Mouse (Mus musculus): ENCODE results near the gene Tmem263. TPM values are rescaled to one million over a fixed set of nuclear protein-coding genes. Genes with fewer than 3 reads are reported as not detected.
A peak's percentile ranks its signal among the peaks of the same experiment; 100 is the strongest.

Tmem263 gene
- polyA plus RNA-seq, 1 experiment: 0.50 TPM

- Histone ChIP-seq H3K27me3 (ENCODE audit: control insufficient read depth) (no peaks in the 10 kb centered on the region), H3K4me1 (ENCODE audit: control insufficient read depth) (peaks cover 21% of the 10 kb centered on the region), H3K36me3 (ENCODE audit: control insufficient read depth) (peaks cover under 1% of the 10 kb centered on the region), H3K4me3 (replicated peaks) (peak overlapping the region; percentile 65), H3K9me3 (ENCODE audit: control insufficient read depth, low read length) (no peaks in the 10 kb centered on the region; the same call in 1 of the 2 replicates)
- no peak for TF ChIP-seq GATA1 (IDR thresholded peaks at IDR 0.05; ENCODE audit: low read length)
- TF ChIP-seq TAL1 (IDR thresholded peaks at IDR 0.05; ENCODE audit: low read length): no peak
Observed at GRCm38 (mm10) chr10:85128453-85128852, 26.0 kb downstream of the Tmem263 start.

- H3K4me3 ChIP-seq (replicated peaks): no peak overlapping the region
- no peaks in the 10 kb centered on the region for H3K27me3 ChIP-seq (ENCODE audit: control insufficient read depth)
- no peaks in the 10 kb centered on the region for H3K9me3 ChIP-seq (ENCODE audit: control insufficient read depth, low read length)
- H3K36me3 ChIP-seq (ENCODE audit: control insufficient read depth): peaks cover 3% of the 10 kb centered on the region; the same call in 1 of the 2 replicates
- no peaks in the 10 kb centered on the region for H3K4me1 ChIP-seq (ENCODE audit: control insufficient read depth)
- no peak for TF ChIP-seq TAL1 (IDR thresholded peaks at IDR 0.05; ENCODE audit: low read length)
- no peak for TF ChIP-seq GATA1 (IDR thresholded peaks at IDR 0.05; ENCODE audit: low read length)
Observed at GRCm38 (mm10) chr10:85136573-85136972, 34.1 kb downstream of the Tmem263 start.

- Histone ChIP-seq H3K4me1 (ENCODE audit: control insufficient read depth) (no peaks in the 10 kb centered on the region), H3K4me3 (replicated peaks) (no peak overlapping the region), H3K36me3 (ENCODE audit: control insufficient read depth) (peaks cover 3% of the 10 kb centered on the region), H3K27me3 (ENCODE audit: control insufficient read depth) (no peaks in the 10 kb centered on the region), H3K9me3 (ENCODE audit: control insufficient read depth, low read length) (no peaks in the 10 kb centered on the region)
- no peak for TF ChIP-seq GATA1 (IDR thresholded peaks at IDR 0.05; ENCODE audit: low read length)
- no peak for TF ChIP-seq TAL1 (IDR thresholded peaks at IDR 0.05; ENCODE audit: low read length)
Observed at GRCm38 (mm10) chr10:85141465-85141864, 39.0 kb downstream of the Tmem263 start.

GRCm38 (mm10) chr10:85146282-85146681 lies 43.9 kb downstream of the Tmem263 start:
- H3K4me3 ChIP-seq (replicated peaks): no peak overlapping the region
- TF ChIP-seq TAL1 (IDR thresholded peaks at IDR 0.05; ENCODE audit: low read length): no peak
- TF ChIP-seq GATA1 (IDR thresholded peaks at IDR 0.05; ENCODE audit: low read length): no peak
- H3K9me3 ChIP-seq (ENCODE audit: control insufficient read depth, low read length): no peaks in the 10 kb centered on the region
- no peaks in the 10 kb centered on the region for H3K27me3 ChIP-seq (ENCODE audit: control insufficient read depth)
- no peaks in the 10 kb centered on the region for H3K4me1 ChIP-seq (ENCODE audit: control insufficient read depth)
- H3K36me3 ChIP-seq (ENCODE audit: control insufficient read depth): peaks cover 5% of the 10 kb centered on the region

- Histone ChIP-seq H3K27me3 (ENCODE audit: control insufficient read depth) (no peaks in the 10 kb centered on the region), H3K4me1 (ENCODE audit: control insufficient read depth) (no peaks in the 10 kb centered on the region), H3K36me3 (ENCODE audit: control insufficient read depth) (peaks cover 5% of the 10 kb centered on the region), H3K9me3 (ENCODE audit: control insufficient read depth, low read length) (no peaks in the 10 kb centered on the region), H3K4me3 (replicated peaks) (no peak overlapping the region)
- no peak for TF ChIP-seq TAL1 (IDR thresholded peaks at IDR 0.05; ENCODE audit: low read length)
- TF ChIP-seq GATA1 (IDR thresholded peaks at IDR 0.05; ENCODE audit: low read length): no peak
Observed at GRCm38 (mm10) chr10:85149226-85149625, 46.8 kb downstream of the Tmem263 start.

- Histone ChIP-seq H3K4me1 (ENCODE audit: control insufficient read depth) (no peaks in the 10 kb centered on the region), H3K36me3 (ENCODE audit: control insufficient read depth) (no peaks in the 10 kb centered on the region; the same call in 1 of the 2 replicates), H3K4me3 (replicated peaks) (no peak overlapping the region), H3K27me3 (ENCODE audit: control insufficient read depth) (no peaks in the 10 kb centered on the region), H3K9me3 (ENCODE audit: control insufficient read depth, low read length) (no peaks in the 10 kb centered on the region)
- no peak for TF ChIP-seq TAL1 (IDR thresholded peaks at IDR 0.05; ENCODE audit: low read length)
- TF ChIP-seq GATA1 (IDR thresholded peaks at IDR 0.05; ENCODE audit: low read length): no peak
Observed at GRCm38 (mm10) chr10:85154195-85154594, 51.8 kb downstream of the Tmem263 start.

GRCm38 (mm10) chr10:85157451-85157850 lies 55.0 kb downstream of the Tmem263 start:
- Histone ChIP-seq H3K9me3 (ENCODE audit: control insufficient read depth, low read length) (no peaks in the 10 kb centered on the region), H3K4me1 (ENCODE audit: control insufficient read depth) (no peaks in the 10 kb centered on the region), H3K36me3 (ENCODE audit: control insufficient read depth) (no peaks in the 10 kb centered on the region), H3K27me3 (ENCODE audit: control insufficient read depth) (no peaks in the 10 kb centered on the region), H3K4me3 (replicated peaks) (no peak overlapping the region)
- TF ChIP-seq TAL1 (IDR thresholded peaks at IDR 0.05; ENCODE audit: low read length) (no peak), GATA1 (IDR thresholded peaks at IDR 0.05; ENCODE audit: low read length) (no peak)

GRCm38 (mm10) chr10:85159989-85160619 lies 57.7 kb downstream of the Tmem263 start:
- Histone ChIP-seq H3K9me3 (ENCODE audit: control insufficient read depth, low read length) (no peaks in the 10 kb centered on the region), H3K4me3 (replicated peaks) (no peak overlapping the region), H3K27me3 (ENCODE audit: control insufficient read depth) (no peaks in the 10 kb centered on the region), H3K36me3 (ENCODE audit: control insufficient read depth) (no peaks in the 10 kb centered on the region), H3K4me1 (ENCODE audit: control insufficient read depth) (no peaks in the 10 kb centered on the region)
- TF ChIP-seq GATA1 (IDR thresholded peaks at IDR 0.05; ENCODE audit: low read length): no peak
- no peak for TF ChIP-seq TAL1 (IDR thresholded peaks at IDR 0.05; ENCODE audit: low read length)

- Histone ChIP-seq H3K27me3 (ENCODE audit: control insufficient read depth) (no peaks in the 10 kb centered on the region), H3K9me3 (ENCODE audit: control insufficient read depth, low read length) (no peaks in the 10 kb centered on the region), H3K4me3 (replicated peaks) (no peak overlapping the region), H3K4me1 (ENCODE audit: control insufficient read depth) (no peaks in the 10 kb centered on the region), H3K36me3 (ENCODE audit: control insufficient read depth) (no peaks in the 10 kb centered on the region)
- no peak for TF ChIP-seq TAL1 (IDR thresholded peaks at IDR 0.05; ENCODE audit: low read length)
- TF ChIP-seq GATA1 (IDR thresholded peaks at IDR 0.05; ENCODE audit: low read length): no peak
Observed at GRCm38 (mm10) chr10:85161745-85162351, 59.4 kb downstream of the Tmem263 start.

Measured in erythroblast, embryonic 14.5 days (primary cell).